Mouse (Mus musculus) CH12.LX (cell line): Measurements from ENCODE around the gene Gm1043. TPM values are rescaled to one million over a fixed set of nuclear protein-coding genes. Genes with fewer than 3 reads are reported as not detected.

Experiments used
- DNase-seq: peaks from one replicate; pipeline ENCODE4 v3.0.0-alpha.2; 2013; ENCODE audit errors: extremely low read depth
- H3K27ac ChIP-seq: 2 replicates; pipeline ENCODE4 v1.5.1; 2012; ENCODE audit warnings: low read depth, mild to moderate bottlenecking, control low read depth, moderate library complexity; ENCODE audit not compliant: insufficient read depth
- H3K27me3 ChIP-seq: replicated peaks from 2 replicates; pipeline ENCODE3; 2012; ENCODE audit warnings: inconsistent platforms
- H3K36me3 ChIP-seq, 2 experiments: replicated peaks in 1 of 2; 2 replicates each; pipeline versions ENCODE3 to v1.6.1; 2012; ENCODE audit warnings: inconsistent platforms in 1 of 2, low read length in 1 of 2, mild to moderate bottlenecking in 1 of 2, mixed read lengths in 1 of 2, moderate library complexity in 1 of 2; ENCODE audit not compliant: control insufficient read depth in 1 of 2, insufficient read depth in 1 of 2
- H3K4me1 ChIP-seq, 2 experiments: 2 replicates each; pipeline ENCODE4 v1.6.1; 2012; ENCODE audit warnings: inconsistent platforms in 1 of 2, moderate library complexity in 1 of 2; ENCODE audit not compliant: insufficient read depth in 2 of 2, control insufficient read depth in 1 of 2
- H3K4me2 ChIP-seq: 2 replicates; pipeline ENCODE4 v1.6.1; 2012; ENCODE audit warnings: low read depth, mild to moderate bottlenecking, control low read depth; ENCODE audit not compliant: poor library complexity, insufficient read depth, severe bottlenecking
- H3K4me3 ChIP-seq, 3 experiments: fragments of 150-350 bp in 1 of 3; sonication (generic) in 1 of 3; replicated peaks in 1 of 3; 2 replicates each; pipeline versions ENCODE3 to v1.5.1; 2011 to 2012; ENCODE audit warnings: low read depth in 2 of 3, low read length in 2 of 3, mild to moderate bottlenecking in 2 of 3, moderate library complexity in 2 of 3, control low read depth in 1 of 3, improper control_type of control experiment in 1 of 3, inconsistent platforms in 1 of 3, mixed read lengths in 1 of 3; ENCODE audit not compliant: poor library complexity in 1 of 3
- H3K79me2 ChIP-seq: replicated peaks from 2 replicates; pipeline ENCODE4 v1.6.1; 2012; ENCODE audit warnings: mild to moderate bottlenecking, moderate library complexity; ENCODE audit not compliant: control insufficient read depth, poor library complexity, insufficient read depth, severe bottlenecking; ENCODE audit errors: extremely low read depth
- H3K9ac ChIP-seq: 2 replicates; pipeline ENCODE4 v1.6.1; 2012; ENCODE audit warnings: low read depth, mild to moderate bottlenecking, control low read depth, moderate library complexity; ENCODE audit not compliant: insufficient read depth
- H3K9me3 ChIP-seq: replicated peaks from 2 replicates; pipeline ENCODE3; 2012; ENCODE audit warnings: low read length, inconsistent platforms, mixed read lengths
- BHLHE40 ChIP-seq: IDR thresholded peaks from 2 replicates; pipeline ENCODE4 v1.6.1; 2011; ENCODE audit warnings: mild to moderate bottlenecking, low read depth, low read length, improper control_type of control experiment
- ELF1 ChIP-seq: IDR thresholded peaks from 2 replicates; pipeline ENCODE4 v1.6.1; 2014; ENCODE audit warnings: low read depth, mild to moderate bottlenecking, inconsistent platforms, low read length, improper control_type of control experiment
- EP300 ChIP-seq: IDR thresholded peaks from 2 replicates; pipeline ENCODE4 v1.6.1; 2011; ENCODE audit warnings: low read length, improper control_type of control experiment
- ETS1 ChIP-seq: conservative IDR thresholded peaks from 2 replicates; pipeline ENCODE4 v1.6.1; 2012; ENCODE audit warnings: low read depth, mild to moderate bottlenecking, inconsistent platforms, low read length, improper control_type of control experiment, moderate library complexity
- HCFC1 ChIP-seq: IDR thresholded peaks from 2 replicates; pipeline ENCODE4 v1.6.1; 2012; ENCODE audit warnings: low read depth, mild to moderate bottlenecking, inconsistent platforms, low read length, improper control_type of control experiment
- JUN ChIP-seq: IDR thresholded peaks from 2 replicates; pipeline ENCODE4 v1.6.1; 2011; ENCODE audit warnings: low read depth, mild to moderate bottlenecking, low read length, improper control_type of control experiment, moderate library complexity; ENCODE audit not compliant: insufficient read depth
- KAT2A ChIP-seq: IDR thresholded peaks from 2 replicates; pipeline ENCODE4 v1.6.1; 2012; ENCODE audit warnings: low read length, improper control_type of control experiment, inconsistent platforms; ENCODE audit not compliant: insufficient replicate concordance
- MAX ChIP-seq: IDR thresholded peaks from 2 replicates; pipeline ENCODE4 v1.6.1; 2011; ENCODE audit warnings: low read length, improper control_type of control experiment
- MEF2A ChIP-seq: IDR thresholded peaks from 2 replicates; pipeline ENCODE4 v1.6.1; 2014; ENCODE audit warnings: low read depth, mild to moderate bottlenecking, inconsistent platforms, low read length, improper control_type of control experiment, borderline replicate concordance
- MYC ChIP-seq: IDR thresholded peaks from 2 replicates; pipeline ENCODE4 v1.6.1; 2011; ENCODE audit warnings: low read depth, mild to moderate bottlenecking, improper control_type of control experiment, low read length
- NELFE ChIP-seq: IDR thresholded peaks from 2 replicates; pipeline ENCODE4 v1.6.1; 2011; ENCODE audit warnings: low read depth, low read length, improper control_type of control experiment
- POLR2A ChIP-seq: IDR thresholded peaks from 2 replicates; pipeline ENCODE4 v1.6.1; 2011; ENCODE audit warnings: low read depth, mild to moderate bottlenecking, improper control_type of control experiment, low read length
- POLR2AphosphoS2 ChIP-seq: IDR thresholded peaks from 2 replicates; pipeline ENCODE4 v1.6.1; 2011; ENCODE audit warnings: low read depth, low read length, improper control_type of control experiment
- RCOR1 ChIP-seq: conservative IDR thresholded peaks from 2 replicates; pipeline ENCODE4 v1.6.1; 2012; ENCODE audit warnings: low read depth, mild to moderate bottlenecking, inconsistent platforms, low read length, improper control_type of control experiment
- SIN3A ChIP-seq: IDR thresholded peaks from 2 replicates; pipeline ENCODE4 v1.6.1; 2012; ENCODE audit warnings: low read length, improper control_type of control experiment, inconsistent platforms
- UBTF ChIP-seq: IDR thresholded peaks from 2 replicates; pipeline ENCODE4 v1.6.1; 2012; ENCODE audit warnings: low read depth, mild to moderate bottlenecking, inconsistent platforms, low read length, improper control_type of control experiment, moderate library complexity
- USF1 ChIP-seq: IDR thresholded peaks from 2 replicates; pipeline ENCODE4 v1.6.1; 2014; ENCODE audit warnings: low read depth, mild to moderate bottlenecking, inconsistent platforms, low read length, improper control_type of control experiment
- USF2 ChIP-seq: conservative IDR thresholded peaks from 2 replicates; pipeline ENCODE4 v1.6.1; 2011; ENCODE audit warnings: low read depth, low read length, improper control_type of control experiment
- dilution Hi-C: fragments of 300-500 bp; cut with MboI; formaldehyde crosslinking; loops from 2 replicates; pipeline ENCODE4 v1.14.3; 2020; ENCODE audit warnings: low sequenced_read_pairs; ENCODE audit not compliant: extremely low pct_unique_long_range_greater_than_20kb, extremely low pct_ligation_motif_present
- in situ Hi-C: fragments of 300-500 bp; cut with MboI; formaldehyde crosslinking; loops from 3 replicates; pipeline ENCODE4 v1.14.3; 2019; ENCODE audit warnings: low sequenced_read_pairs, low pct_ligation_motif_present, low pct_unique_long_range_greater_than_20kb, mixed read lengths
- polyA plus RNA-seq: library from polyadenylated mRNA; unstranded; fragments of >175 nt; gene quantifications from 2 replicates; pipeline ENCODE4 v1.2.1, GENCODE M21; 2012; ENCODE audit warnings: low read depth; ENCODE audit not compliant: insufficient read length
- total RNA-seq, 2 experiments: library from RNA; depleted of rRNA; stranded (reverse); fragments of 300-350 nt in 1 of 2; fragments of >200 nt in 1 of 2; gene quantifications; 2 replicates each; pipeline ENCODE4 v1.2.3; 2012 to 2014

Gene Gm1043
- total and polyA plus RNA-seq, 3 experiments, result not detected

GRCm38 (mm10) chr5:37150650-37151049 lies 65.5 kb downstream of the Gm1043 start:
- in situ Hi-C loops, result no loop called here
- dilution Hi-C loops, result no loop called here
- Histone ChIP-seq H3K27me3 (peaks cover 73% of the 10 kb centered on the region), H3K4me2 (no peak overlapping the region), H3K36me3 (no peaks in the 10 kb centered on the region), H3K9ac (no peak overlapping the region), H3K4me3 (no peak overlapping the region), H3K9me3 (no peaks in the 10 kb centered on the region), H3K4me1 (peaks cover 0 to 7% of the 10 kb centered on the region in 2 experiments; a peak in 2 of 4 replicates), H3K27ac (no peak overlapping the region), H3K79me2 (no peaks in the 10 kb centered on the region)
- TF ChIP-seq MYC, result no peak
- no peak for TF ChIP-seq NELFE
- no peak for TF ChIP-seq SIN3A
- no peak for TF ChIP-seq MAX
- TF ChIP-seq POLR2AphosphoS2, result no peak
- no peak for TF ChIP-seq USF2
- no peak for TF ChIP-seq ETS1
- TF ChIP-seq UBTF, result no peak
- no peak for TF ChIP-seq JUN
- TF ChIP-seq HCFC1, result no peak
- TF ChIP-seq POLR2A, result no peak
- TF ChIP-seq KAT2A, result no peak
- DNase-seq, result no peak

- Histone ChIP-seq H3K36me3 (no peaks in the 10 kb centered on the region), H3K79me2 (no peaks in the 10 kb centered on the region), H3K9me3 (no peaks in the 10 kb centered on the region), H3K4me2 (no peak overlapping the region), H3K9ac (no peak overlapping the region), H3K4me3 (no peak overlapping the region), H3K27me3 (peaks cover 79% of the 10 kb centered on the region), H3K27ac (no peak overlapping the region), H3K4me1 (peaks cover 4 to 15% of the 10 kb centered on the region in 2 experiments; a peak in 3 of 4 replicates)
- dilution Hi-C loops (no loop called here), in situ Hi-C loops (no loop called here)
- TF ChIP-seq ETS1 (no peak), ELF1 (no peak), BHLHE40 (no peak), USF1 (no peak), MEF2A (no peak), RCOR1 (no peak), EP300 (no peak)
- no peak for DNase-seq
These were observed 69.3 kb downstream of the Gm1043 start for GRCm38 (mm10) chr5:37154472-37154871.
